Mouse (Mus musculus) ES-Bruce4 (cell line): Measurements from ENCODE around the gene Lrrc66. TPM values are rescaled to one million over a fixed set of nuclear protein-coding genes. Genes with fewer than 3 reads are reported as not detected.

Experiments used
- H3K27ac ChIP-seq: 2 replicates; pipeline ENCODE4 v1.5.1; 2012; ENCODE audit warnings: low read length, inconsistent platforms; ENCODE audit not compliant: insufficient read depth
- H3K27me3 ChIP-seq: 2 replicates; pipeline ENCODE4 v1.6.1; 2012; ENCODE audit warnings: mild to moderate bottlenecking, low read length, inconsistent platforms; ENCODE audit not compliant: control insufficient read depth, poor library complexity, insufficient read depth, severe bottlenecking
- H3K36me3 ChIP-seq: 2 replicates; pipeline ENCODE4 v1.6.1; 2012; ENCODE audit warnings: inconsistent platforms, mild to moderate bottlenecking, low read length, moderate library complexity; ENCODE audit not compliant: control insufficient read depth, poor library complexity, insufficient read depth, severe bottlenecking
- H3K4me1 ChIP-seq: one replicate; pipeline ENCODE4 v1.8.1; 2011; ENCODE audit warnings: low read length; ENCODE audit not compliant: control insufficient read depth, insufficient read depth
- H3K4me3 ChIP-seq: 2 replicates; pipeline ENCODE4 v1.5.1; 2011; ENCODE audit warnings: low read depth, mild to moderate bottlenecking, low read length
- H3K9ac ChIP-seq: 2 replicates; pipeline ENCODE4 v1.6.1; 2012; ENCODE audit warnings: low read depth, mild to moderate bottlenecking, inconsistent platforms; ENCODE audit not compliant: poor library complexity, severe bottlenecking
- H3K9me3 ChIP-seq: replicated peaks from 2 replicates; pipeline ENCODE4 v1.6.1; 2012; ENCODE audit warnings: mild to moderate bottlenecking, low read length, inconsistent platforms; ENCODE audit not compliant: control insufficient read depth, poor library complexity, insufficient read depth, severe bottlenecking
- CTCF ChIP-seq: IDR thresholded peaks from one replicate; pipeline ENCODE4 v1.8.1; 2011; ENCODE audit warnings: low read depth, low read length
- EP300 ChIP-seq: IDR thresholded peaks from 2 replicates; pipeline ENCODE4 v1.6.1; 2011; ENCODE audit warnings: low read depth, low read length; ENCODE audit not compliant: insufficient read depth
- POLR2A ChIP-seq: IDR thresholded peaks from one replicate; pipeline ENCODE4 v1.8.1; 2011; ENCODE audit warnings: low read length; ENCODE audit not compliant: insufficient read depth
- polyA plus RNA-seq: library from polyadenylated mRNA; stranded (reverse); fragments of >200 nt; gene quantifications from 2 replicates; pipeline ENCODE4 v1.2.4, GENCODE M21; 2011; ENCODE audit warnings: low read depth; ENCODE audit not compliant: missing spikeins, insufficient read depth, insufficient read length

Gene Lrrc66
- polyA plus RNA-seq, 1 experiment: not detected

- TF ChIP-seq POLR2A: no peak
- TF ChIP-seq CTCF: no peak
- no peak for TF ChIP-seq EP300
- H3K9me3 ChIP-seq: no peaks in the 10 kb centered on the region
- H3K27ac ChIP-seq: no peak overlapping the region
- H3K9ac ChIP-seq: no peak overlapping the region
- H3K36me3 ChIP-seq: no peaks in the 10 kb centered on the region
- H3K4me3 ChIP-seq: no peak overlapping the region
- no peaks in the 10 kb centered on the region for H3K4me1 ChIP-seq
- H3K27me3 ChIP-seq: no peaks in the 10 kb centered on the region
Observed at GRCm38 (mm10) chr5:73641058-73641457, 8.7 kb upstream of the Lrrc66 start.

DNA sequence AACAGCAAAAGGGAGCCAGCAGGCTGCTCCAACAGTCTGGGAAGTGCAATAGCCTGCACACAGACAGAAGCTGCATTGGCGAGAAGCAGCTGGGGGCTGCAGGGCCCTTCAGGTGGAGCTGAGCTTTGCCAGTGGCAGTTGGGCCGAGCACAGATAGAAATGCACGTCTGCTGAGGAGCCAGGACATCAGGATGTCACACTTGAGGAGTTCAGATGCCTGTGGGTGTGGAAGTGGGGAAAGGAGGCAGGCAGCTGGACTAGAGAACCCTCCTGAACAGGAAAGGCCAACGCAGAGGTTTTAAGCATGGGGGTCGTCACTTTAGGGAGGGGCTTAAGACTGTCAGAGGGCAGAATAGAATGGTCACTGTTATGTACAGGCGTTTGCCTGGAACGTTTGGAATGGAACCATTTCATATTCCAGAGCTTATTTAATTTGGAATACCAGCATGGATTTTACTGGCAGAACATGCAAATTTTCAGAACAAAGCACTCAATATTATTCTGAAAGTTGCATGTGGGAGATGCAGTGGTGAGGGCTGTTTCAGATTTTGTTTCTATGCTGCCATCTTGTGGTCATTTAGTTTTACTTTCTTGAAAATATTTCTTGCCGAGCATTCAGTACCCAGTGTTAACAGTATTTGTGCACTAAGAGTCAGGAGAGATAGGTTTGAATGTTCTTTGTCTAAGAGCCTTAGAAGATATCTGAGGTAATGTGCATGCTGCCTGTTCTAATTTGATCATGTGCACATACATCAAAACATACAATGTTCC lies 5.2 kb upstream of the Lrrc66 start:
- H3K9me3 ChIP-seq: no peaks in the 10 kb centered on the region; the same call in 1 of the 2 replicates
- no peak overlapping the region for H3K27ac ChIP-seq
- H3K9ac ChIP-seq: no peak overlapping the region
- no peaks in the 10 kb centered on the region for H3K27me3 ChIP-seq
- H3K36me3 ChIP-seq: no peaks in the 10 kb centered on the region
- H3K4me3 ChIP-seq: no peak overlapping the region
- H3K4me1 ChIP-seq: no peaks in the 10 kb centered on the region
- TF ChIP-seq CTCF: no peak
- no peak for TF ChIP-seq EP300
- no peak for TF ChIP-seq POLR2A

GRCm38 (mm10) chr5:73633141-73633540 lies 815 bp upstream of the Lrrc66 start:
- Histone ChIP-seq H3K27me3 (no peaks in the 10 kb centered on the region), H3K9me3 (no peaks in the 10 kb centered on the region; the same call in 1 of the 2 replicates), H3K36me3 (no peaks in the 10 kb centered on the region), H3K4me1 (no peaks in the 10 kb centered on the region), H3K9ac (no peak overlapping the region), H3K27ac (no peak overlapping the region), H3K4me3 (no peak overlapping the region)
- TF ChIP-seq POLR2A: no peak
- peak; percentile 79 for TF ChIP-seq CTCF

DNA sequence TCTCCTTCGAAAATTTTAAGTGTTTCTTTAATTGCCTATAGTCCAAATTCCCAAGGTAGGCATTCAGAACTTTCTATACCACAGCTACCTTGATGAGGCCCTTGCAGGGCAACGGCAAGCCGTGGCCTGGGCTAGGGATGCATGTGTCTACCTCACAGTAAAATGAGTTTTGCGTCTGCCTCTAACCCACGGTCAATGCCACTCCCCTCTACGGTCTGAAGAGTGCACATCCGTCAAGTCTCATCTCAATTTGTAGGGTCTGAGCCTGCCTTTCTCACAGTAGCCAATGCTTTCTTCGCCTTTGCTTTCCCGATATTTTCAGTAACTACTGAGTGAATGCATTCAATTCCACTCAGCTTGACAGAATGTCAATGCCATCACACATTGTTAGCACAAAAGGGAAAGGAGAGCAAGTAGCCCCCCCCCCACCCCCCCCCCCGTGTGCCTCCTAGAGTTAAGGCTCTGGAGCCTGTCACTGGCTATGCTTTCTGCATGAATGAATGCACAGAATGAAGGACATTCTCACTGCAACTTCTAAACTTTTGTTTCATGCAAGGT lies 1.2 kb downstream of the Lrrc66 start:
- H3K27ac ChIP-seq: no peak overlapping the region
- no peak overlapping the region for H3K4me3 ChIP-seq

GRCm38 (mm10) chr5:73630141-73630540 lies 2.2 kb downstream of the Lrrc66 start:
- Histone ChIP-seq H3K4me3 (no peak overlapping the region), H3K27ac (no peak overlapping the region), H3K4me1 (no peaks in the 10 kb centered on the region), H3K9ac (no peak overlapping the region), H3K9me3 (no peaks in the 10 kb centered on the region; the same call in 1 of the 2 replicates), H3K36me3 (no peaks in the 10 kb centered on the region), H3K27me3 (no peaks in the 10 kb centered on the region)
- no peak for TF ChIP-seq CTCF
- TF ChIP-seq POLR2A: no peak
- TF ChIP-seq EP300: no peak

More for the DNA sequence above, 1.2 kb downstream of the Lrrc66 start:
- TF ChIP-seq CTCF: no peak
- TF ChIP-seq EP300: no peak
- no peak for TF ChIP-seq POLR2A
- Histone ChIP-seq H3K9ac (no peak overlapping the region), H3K27me3 (no peaks in the 10 kb centered on the region), H3K4me1 (no peaks in the 10 kb centered on the region), H3K9me3 (no peaks in the 10 kb centered on the region; the same call in 1 of the 2 replicates), H3K36me3 (no peaks in the 10 kb centered on the region)

- H3K27me3 ChIP-seq: no peaks in the 10 kb centered on the region
- H3K4me1 ChIP-seq: no peaks in the 10 kb centered on the region
- H3K27ac ChIP-seq: no peak overlapping the region
- no peaks in the 10 kb centered on the region for H3K9me3 ChIP-seq
- TF ChIP-seq POLR2A (no peak), CTCF (no peak)
- H3K9ac ChIP-seq: no peak overlapping the region
- H3K36me3 ChIP-seq: no peaks in the 10 kb centered on the region
- no peak overlapping the region for H3K4me3 ChIP-seq
Observed at GRCm38 (mm10) chr5:73627991-73628390, 4.3 kb downstream of the Lrrc66 start.
